Mouse (Mus musculus) Muller cell, postnatal 12 days (primary cell): ENCODE measurements around the gene Atrip.
A peak's percentile ranks its signal among the peaks of the same experiment; 100 is the strongest.

ENCODE experiments used
- DNase-seq: peaks from one replicate; pipeline ENCODE4 v3.0.0-alpha.2; 2015; ENCODE audit errors: inconsistent ontology term

Atrip gene

GRCm38 (mm10) chr9:109038086-109038895 lies 35.6 kb downstream of the Atrip start, which contains the start of gene Shisa5:
Gene Shisa5, plus strand, starts transcription at chr9:109038565.
- peak; percentile 88 for DNase-seq

DNA sequence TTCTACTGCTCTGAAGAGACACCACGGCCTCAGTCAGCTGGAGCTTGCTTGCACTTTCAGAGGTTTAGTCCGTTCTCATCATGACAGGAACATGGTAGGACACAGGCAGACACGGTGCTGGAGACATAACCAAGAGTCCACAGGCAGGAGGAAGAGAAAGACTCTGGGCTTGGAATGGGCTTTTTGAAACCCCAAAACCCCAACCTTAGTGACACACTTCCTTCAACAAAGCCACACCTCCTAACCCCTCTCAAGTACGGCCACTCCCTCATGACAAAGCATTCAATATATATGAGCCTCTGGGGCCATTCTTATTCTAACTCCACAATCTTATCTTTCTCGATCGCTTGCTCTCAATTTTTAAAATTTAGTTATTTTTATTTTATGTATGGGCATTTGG lies 41.5 kb downstream of the Atrip start:
- DNase-seq, result no peak

- DNase-seq, result no peak
Observed at GRCm38 (mm10) chr9:109031686-109032085, 42.2 kb downstream of the Atrip start.

DNA sequence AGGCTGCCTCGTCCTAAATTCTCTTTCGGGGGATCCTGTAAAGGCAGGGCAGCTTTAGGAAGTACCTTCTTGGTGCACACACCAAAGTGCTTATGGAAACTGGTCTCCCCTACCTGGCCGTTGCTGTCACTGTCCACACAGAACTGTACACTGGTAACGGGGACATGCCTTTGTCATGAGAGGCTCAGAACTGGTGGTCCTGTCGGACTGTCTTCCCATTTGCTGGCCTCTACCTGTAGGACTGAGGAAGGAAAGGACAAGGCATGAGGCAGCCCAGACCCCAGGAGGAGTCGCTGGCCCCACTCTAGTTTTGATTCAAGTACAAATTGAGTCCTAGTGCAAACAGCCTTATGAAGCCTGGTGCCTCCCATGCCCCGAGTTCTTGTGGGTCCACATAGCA lies 42.9 kb downstream of the Atrip start:
- DNase-seq, result no peak

- no peak for DNase-seq
Observed at GRCm38 (mm10) chr9:109030312-109030711, 43.6 kb downstream of the Atrip start.

- no peak for DNase-seq
Observed at GRCm38 (mm10) chr9:109028919-109029318, 45.0 kb downstream of the Atrip start.

DNA sequence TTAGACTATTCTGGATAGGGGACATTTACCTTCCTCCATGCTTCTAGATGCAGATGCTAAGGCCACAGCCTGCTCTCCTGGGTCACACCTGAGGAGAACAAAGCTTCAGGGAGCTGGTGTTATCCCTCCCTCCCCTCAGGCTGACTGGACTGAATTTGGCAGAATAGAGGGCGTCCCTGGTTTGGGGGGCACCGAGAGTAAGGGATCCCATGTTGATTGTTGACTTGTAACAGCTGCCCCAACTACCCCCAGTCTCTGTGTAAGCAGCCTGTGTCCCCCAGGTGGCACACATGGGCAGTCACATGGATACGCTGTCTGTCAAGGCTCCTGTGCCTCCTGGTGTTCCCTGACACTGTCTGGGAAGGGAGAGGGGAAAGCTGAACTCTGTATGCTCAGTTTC lies 45.5 kb downstream of the Atrip start:
- DNase-seq, result no peak

- peak; percentile 37 for DNase-seq
Observed at GRCm38 (mm10) chr9:109027521-109027920, 46.4 kb downstream of the Atrip start.

GRCm38 (mm10) chr9:109022866-109023685 lies 50.8 kb downstream of the Atrip start:
- DNase-seq, result no peak

DNA sequence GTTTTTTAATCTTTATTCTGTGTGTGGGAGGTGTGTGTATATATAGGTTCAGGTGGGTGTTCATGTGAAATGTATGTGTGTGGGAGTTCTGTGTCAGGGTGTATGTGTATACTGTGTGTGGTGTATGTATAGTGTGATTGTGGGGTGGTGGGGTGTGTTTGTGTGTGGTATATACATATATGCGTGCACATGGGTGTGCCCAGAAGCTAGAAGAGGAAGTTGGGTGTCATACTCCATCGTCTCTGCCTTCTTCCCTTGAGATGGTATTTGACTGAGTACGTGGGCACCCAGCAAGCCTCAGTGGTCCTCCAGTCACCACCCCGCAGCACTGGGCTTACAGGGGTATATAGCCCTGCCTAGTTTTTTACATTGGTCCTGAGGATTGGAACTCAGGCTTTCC lies 52.5 kb downstream of the Atrip start:
- DNase-seq, result no peak

- no peak for DNase-seq
Observed at GRCm38 (mm10) chr9:109016973-109017604, 56.8 kb downstream of the Atrip start.

DNA sequence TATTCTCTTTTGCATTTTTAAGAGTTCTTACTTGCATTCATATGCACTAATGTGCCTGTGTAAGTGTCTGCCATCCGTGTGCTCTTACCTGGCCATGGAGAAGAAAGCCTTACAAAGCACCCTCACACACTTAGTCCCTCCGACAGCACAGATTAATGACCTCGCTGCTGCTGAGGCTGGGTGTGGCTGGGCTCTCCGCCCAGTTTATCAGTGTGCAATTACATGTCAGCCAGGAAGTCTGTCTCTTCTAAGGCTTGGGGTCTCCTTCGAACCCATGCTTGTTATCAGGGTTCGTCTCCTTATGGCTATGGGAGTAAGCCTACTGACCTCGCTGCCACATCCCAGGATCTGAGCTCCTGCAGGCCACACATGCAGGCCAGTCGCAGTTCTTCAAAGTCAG lies 58.5 kb downstream of the Atrip start:
- no peak for DNase-seq

- no peak for DNase-seq
Observed at GRCm38 (mm10) chr9:109010316-109010690, 63.6 kb downstream of the Atrip start.

DNA sequence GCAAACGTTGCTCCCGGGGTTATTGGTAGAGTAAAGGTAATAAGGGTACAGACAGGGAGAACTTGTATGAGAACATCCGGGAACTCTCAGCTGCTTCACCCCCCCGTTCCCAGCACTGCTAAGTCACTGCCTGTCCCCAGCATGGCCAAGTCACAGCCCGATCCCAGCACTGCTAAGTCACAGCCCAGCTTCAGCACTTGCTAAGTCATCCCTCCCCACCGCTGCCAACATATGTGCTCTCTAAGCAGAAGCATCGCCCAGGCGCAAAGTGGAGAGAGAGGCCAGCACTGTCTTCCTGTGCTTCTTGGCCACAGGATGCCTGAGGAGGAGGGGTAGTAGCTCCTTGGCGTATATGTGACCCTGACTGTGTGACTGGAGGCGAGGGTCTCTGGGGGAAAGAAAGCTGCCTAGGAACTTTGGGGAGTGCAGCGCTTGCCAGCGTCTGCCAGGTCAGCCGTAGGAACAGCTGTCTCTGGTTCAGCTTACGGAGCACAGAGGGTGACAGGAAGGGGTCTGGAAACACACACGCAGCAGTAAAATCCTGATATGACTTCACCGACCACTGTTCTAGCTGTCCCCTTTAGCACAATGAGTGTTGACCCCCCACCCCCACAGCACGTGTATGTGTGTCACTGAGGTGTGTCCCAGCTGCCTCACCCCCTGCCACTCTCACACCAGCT lies 64.1 kb downstream of the Atrip start:
- DNase-seq, result no peak

- DNase-seq, result no peak
Observed at GRCm38 (mm10) chr9:109008994-109009635, 64.8 kb downstream of the Atrip start.

- no peak for DNase-seq
Observed at GRCm38 (mm10) chr9:109008081-109008480, 65.8 kb downstream of the Atrip start.
